Mouse (Mus musculus) T-helper 2 cell (primary cell): ENCODE measurements around the gene Ube2u.
"Not testable (repeated sequence)": the region's sequence is repeated elsewhere in the genome, so short reads cannot be mapped to it uniquely, and the experiment has no call there.

Source experiments
- in situ Hi-C: fragments of 300-600 bp; cut with MboI, MseI; formaldehyde crosslinking; loops from one replicate; pipeline ENCODE4 v1.15.1; 2025; ENCODE audit warnings: high pct_unique_total_duplicates

The Ube2u gene

DNA sequence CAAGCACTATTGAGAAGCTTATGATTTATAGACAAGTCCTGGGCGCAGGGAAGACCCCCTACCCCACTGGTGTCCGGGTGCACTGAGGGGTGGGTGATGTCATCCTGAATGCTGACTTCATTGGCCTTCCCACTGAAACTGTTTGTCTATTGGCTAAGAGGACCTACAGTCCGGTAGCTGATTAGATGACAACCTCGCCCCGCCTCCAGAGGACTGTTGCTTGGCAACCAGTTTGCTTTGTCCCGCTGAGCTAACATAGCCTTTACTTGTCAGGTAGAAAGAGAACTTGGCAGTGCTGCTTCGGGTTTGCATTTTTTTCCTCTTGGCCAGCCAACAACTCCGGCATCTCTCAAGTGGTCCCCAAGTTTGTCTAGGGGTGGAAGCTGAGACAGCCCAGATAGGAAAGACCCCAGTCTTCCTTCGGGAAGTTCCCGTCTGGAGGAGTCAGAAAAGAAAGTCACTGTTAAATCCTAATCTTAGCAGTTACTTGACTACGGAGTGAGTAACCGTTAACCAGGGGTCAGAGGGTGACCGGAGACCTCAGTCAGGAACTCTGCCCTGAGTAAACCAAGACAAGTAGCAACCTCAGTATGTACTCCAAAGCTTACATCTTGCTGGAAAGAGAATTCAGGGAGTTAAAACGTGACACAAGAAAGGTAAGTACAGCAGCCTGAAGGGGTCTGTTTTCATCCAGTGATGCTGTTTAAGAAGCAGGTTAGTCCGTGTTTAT lies at the start of gene Ube2u:
Ube2u (plus strand) TSS at position 258 of the 730 bp plus-strand sequence.
- in situ Hi-C loops: no loop called here

DNA sequence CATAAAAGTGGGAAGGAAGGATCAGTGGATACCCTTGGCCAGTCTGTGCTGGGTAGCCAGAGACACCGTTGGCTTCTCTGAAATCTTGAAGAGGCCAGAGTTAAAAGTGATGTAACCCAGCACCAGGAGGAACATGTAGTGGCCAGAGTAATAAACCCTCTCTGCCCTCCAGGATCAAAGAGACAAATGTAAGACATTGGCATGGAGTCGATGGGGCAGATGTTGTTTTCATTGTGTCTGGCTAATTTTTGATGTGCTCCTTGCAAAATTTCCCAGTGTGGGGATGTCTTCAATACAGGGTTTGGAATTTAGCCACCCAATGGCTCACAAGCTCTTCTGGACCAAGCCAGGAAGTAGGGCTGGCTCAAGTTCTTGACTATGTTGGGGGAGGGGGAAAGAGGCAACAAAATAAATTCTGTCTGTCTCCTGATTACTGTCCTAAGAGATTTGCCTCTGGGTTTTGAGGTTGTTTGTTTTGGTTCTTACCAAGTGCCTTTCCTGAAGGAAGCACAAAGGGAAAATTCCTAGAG lies 49.2 kb upstream of the Ube2u start:
- in situ Hi-C loops: no loop called here

DNA sequence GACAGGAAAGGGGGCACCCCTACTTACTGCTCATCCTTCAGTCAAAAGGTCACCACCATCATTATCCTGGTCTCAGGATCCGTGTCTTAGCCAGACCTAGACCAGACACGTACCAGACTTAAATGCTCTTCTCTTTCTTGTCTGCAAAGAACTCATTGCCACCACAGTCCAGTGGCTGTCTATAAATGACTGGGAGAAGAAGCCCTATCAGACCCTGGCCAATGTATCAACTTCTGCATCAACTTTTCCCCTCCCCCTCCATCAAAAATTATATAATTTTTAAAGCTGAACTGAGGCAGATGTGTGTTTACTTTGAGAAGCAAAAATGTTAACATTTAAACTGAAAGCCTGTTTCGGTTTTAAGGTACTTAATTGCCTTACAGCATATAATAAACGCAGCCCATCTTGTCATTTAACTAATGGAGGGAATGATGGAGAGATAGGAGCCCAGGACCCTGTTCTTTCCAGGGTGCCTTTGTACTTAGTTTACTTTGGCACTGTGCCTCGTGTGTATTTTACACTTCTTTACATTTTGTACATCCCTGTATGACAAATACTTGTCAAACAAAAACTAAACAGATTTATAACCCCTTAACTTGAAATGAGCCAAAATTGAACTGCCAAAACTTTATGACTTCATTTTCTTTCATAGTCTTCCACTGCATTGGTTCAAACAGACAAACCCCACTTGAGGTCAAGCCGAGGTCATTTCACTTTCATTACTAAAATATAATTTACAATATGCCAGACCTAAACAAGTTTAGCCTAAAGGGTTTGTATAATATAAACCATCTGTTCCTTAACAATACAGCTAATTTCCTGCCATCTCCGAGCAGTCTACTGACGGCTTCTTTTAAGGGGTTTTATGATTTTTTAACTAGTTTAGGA lies 43.1 kb upstream of the Ube2u start:
- in situ Hi-C loops: no loop called here

DNA sequence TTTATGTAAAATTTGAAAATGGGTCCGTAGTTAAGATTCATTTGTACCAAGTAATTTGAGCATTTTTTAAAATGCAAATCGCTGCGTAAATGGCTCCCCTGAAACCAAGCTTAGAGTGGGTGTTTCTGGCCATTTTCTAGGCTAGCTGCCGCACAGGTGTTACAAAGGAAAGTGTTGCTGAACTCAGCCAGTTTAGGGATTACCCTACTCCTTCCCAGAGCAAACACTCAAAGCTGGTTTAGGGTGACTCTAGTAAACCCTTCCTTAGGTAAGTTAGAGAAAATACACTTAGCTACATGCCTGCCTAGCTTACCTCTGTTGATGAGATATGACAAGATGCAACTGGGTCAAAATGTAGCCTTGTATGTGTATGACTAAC lies 42.5 kb upstream of the Ube2u start:
- in situ Hi-C loops: no loop called here

DNA sequence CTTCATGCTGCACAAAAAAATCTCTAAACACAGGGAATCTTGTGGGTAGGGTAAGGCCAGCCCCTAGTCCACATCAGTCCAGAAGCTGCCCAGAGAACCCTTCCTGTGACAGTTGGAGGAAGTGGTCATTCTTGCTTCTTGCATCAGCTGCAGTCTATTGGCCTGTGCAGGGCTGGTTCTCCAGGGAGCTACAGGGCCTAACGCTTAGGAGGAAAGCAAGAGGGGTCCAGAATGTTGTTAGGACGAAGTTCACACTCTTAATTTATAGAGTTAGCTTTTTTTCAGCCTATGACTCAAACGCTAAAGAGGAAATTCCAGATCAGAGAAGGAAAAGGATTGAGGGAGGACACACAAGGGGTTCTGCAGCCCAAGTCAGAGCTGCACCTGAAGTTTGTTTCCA lies 31.8 kb upstream of the Ube2u start:
- in situ Hi-C loops: no loop called here

DNA sequence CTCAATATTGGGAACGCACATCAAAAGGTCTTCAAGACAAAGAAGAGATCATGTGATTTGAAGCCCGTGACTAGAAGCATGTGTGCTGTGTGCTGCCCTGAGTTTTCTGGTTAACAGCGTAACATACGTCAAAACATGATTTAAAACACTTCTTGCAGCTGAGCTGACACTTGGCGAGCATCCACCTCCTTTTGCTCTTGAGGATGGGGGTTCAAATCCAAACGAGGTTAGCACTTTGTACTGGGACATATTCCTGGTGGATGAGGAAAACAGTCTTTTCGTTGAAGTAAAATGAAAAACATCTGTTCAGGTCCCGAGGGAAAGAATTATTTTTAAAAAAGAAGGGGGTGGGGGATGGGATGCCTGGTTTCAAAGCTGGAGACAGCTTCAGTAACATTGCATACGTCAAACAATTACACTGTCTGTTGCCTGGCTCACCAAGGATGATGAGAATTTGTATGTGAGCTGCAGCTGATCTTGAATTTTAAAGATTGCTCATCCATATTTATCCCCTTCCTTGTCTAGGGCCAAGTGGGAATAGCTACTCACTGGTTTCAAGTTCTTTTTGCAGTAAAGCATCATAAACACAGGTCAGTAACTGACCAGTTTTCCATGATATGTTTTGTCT lies 16.0 kb upstream of the Ube2u start:
- in situ Hi-C loops: no loop called here

DNA sequence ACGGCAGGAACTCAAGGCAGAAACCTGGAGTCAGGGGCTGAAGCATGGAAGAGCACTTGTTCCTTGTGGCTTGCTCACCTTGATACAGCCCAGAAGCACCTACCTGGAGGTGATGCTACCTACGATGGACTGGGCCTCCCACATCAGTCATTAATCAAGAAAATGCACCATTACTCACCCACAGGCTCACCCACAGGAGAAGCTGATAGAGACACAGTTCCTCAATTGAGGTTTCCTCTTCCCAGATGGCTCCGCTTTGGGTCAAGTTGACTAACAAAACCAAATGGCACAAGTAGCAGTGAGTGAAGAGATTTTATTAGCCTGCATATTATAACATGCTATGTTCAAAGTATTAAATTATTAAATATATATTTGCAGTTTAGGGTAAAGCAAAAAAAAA lies 9.8 kb downstream of the Ube2u start:
- in situ Hi-C loops: no loop called here

DNA sequence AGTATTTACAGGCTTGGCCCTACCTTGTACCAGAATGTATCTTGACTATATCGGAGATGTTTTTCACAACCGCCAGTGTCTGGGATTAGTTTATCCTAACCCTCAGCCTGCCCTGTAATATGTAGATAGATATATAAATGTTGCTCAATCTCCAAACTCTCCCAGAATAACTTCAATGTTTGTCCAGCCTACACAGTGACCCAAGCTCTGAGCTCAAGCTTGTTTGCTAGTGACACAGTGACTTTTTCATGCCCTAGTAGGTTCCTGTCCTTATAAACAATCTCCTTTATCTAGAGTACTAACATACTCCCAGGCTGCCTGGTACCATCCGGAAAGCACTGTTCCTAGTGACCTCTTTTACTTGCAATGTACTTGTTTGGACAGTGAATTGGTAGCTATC lies 16.5 kb downstream of the Ube2u start:
- in situ Hi-C loops: no loop called here

DNA sequence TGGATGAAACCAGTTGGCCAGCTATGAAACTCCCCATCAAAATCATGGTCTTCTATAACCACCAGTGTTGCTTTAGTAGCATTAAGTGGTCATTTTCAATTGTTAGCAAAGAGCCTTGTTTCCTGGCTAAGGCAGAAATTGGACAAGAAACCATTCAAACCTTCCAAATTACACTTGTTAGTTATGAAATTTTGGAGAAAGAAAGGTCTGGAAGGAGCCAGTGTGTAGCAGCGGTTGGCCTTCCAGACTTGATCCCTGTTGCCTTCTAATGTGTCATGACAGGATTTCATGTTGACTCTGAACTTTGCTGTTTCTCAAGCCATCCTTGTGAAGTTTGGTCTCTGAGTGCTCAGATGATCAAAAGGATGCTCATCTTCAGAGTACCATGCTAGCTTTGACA lies 17.9 kb downstream of the Ube2u start:
- in situ Hi-C loops: no loop called here

DNA sequence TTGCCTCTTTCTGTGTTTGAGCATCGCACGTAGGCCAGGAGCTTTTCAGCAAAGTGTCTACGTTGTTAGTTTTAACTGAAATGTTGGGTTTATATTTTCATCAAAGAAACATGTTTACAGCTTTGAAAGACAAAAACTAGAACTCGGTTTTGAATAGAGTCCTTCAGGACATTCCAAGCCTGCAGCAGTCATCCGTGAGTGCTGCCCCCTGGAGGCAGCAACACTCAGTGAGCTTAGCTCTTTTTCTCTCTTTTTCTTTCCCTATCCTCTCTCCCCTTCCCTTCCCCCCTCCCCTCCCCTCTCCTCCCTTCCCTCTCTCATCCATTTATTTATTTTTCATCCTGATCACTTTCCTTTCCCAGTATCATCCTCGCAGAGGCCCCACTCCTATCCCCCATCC lies 19.5 kb downstream of the Ube2u start:
- in situ Hi-C loops: no loop called here

DNA sequence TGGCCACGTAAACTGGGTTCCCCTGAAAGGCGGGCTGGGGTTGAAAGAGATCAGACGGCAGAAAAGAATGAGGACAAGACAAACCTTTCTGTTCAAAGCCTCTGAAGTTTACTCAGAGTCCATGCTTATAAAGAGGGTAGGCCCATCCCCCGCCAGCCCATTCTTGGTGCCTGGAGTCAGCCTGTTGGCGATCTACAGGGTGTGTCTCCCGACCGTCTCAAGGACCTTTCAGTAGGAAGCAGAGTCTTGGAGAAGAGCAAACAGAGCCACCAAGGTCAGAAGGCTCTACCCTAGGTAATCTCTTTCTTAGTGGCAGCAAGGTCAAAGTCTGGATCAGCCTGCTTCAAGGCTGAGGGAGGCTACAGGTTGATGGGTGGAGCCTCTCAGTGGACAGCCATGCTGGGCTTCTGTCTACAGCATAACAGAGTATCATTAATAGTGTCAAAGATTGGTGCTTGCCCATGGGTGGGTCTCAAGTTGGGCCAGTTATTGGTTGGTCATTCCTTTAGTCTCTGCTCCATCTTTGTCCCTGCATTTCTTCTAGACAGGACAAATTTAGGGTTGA lies 20.5 kb downstream of the Ube2u start:
- in situ Hi-C loops: not testable (repeated sequence)

DNA sequence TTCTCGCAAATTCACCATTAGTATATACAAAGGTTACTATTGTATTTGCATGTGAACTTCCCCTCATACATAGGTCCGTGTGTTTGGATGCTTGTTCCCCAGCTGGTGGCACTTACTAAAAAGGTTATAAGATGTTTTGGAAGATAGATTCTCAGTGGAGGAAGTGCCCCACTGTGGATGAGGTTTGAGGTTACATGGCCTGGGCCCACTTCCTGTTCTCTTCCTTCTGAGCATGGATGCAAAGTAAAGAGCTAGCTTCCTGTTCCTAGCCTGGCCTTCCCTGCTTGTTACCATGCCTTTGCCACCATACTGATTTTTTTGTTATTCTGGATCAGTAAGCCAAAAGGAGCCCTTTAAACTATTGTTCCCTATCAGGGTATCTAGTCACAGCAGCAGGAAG lies 24.7 kb downstream of the Ube2u start:
- in situ Hi-C loops: no loop called here

DNA sequence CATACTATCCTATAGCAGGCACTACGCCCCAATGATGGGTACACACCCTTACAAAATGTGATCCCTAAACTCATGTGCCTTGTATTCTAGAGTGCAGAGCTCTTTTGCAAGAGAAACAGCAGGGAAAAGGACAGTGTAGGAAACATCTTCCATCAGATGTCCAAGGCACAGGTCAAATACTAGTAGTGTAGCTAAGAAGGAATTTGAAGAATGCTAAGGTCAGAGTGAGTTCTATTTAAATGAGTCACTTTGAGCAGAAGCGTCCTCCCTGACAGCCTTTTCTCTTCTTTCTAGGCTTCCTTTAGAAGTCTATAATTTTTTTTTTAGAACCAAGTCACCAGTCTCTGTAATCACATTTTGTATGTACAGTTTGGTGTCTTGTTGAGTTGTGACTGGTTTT lies 39.0 kb downstream of the Ube2u start:
- in situ Hi-C loops: no loop called here

DNA sequence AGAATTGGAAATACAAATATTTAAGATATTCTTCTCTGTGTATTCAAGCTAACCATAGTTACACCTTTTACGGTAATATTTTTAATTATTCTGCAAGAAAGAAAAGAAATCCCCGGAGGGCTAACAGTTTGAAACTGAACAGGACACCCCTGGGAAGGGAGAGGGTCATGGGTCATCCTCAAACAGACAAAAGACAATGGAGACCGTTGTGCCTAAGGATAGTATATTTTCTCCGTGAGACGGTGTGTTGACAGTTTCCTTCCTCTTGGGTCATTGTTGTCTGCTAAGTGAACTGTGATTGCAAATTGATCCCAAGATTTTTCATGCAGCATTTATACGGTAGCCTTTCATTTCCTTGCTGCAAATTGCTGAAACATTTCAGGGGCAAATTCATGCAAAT lies 43.9 kb downstream of the Ube2u start:
- in situ Hi-C loops: loop anchor here (10.0 kb wide), 1 partner anchor 1912 kb away; no protein-coding TSS in a partner anchor

DNA sequence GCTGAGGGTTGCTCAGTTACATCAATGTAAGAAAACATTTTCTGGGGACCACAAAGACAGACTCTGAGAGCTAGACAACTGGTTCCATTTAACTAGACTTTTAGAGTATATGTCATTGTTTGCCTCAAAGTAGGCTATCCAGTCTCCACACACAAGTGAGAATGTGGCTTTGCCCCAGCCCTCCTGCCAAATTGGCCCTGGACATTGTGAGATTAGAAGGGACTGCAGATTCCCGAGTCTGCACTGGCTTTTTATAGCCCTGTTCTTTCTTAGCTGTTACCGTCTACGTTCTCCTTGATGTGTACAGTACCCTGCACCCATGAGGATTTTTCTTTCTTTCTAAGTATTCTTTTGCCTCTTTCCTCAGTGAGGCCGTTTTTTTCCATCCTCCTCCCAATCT lies 46.1 kb downstream of the Ube2u start:
- in situ Hi-C loops: loop anchor here (10.0 kb wide), 1 partner anchor 1910 kb away; no protein-coding TSS in a partner anchor

DNA sequence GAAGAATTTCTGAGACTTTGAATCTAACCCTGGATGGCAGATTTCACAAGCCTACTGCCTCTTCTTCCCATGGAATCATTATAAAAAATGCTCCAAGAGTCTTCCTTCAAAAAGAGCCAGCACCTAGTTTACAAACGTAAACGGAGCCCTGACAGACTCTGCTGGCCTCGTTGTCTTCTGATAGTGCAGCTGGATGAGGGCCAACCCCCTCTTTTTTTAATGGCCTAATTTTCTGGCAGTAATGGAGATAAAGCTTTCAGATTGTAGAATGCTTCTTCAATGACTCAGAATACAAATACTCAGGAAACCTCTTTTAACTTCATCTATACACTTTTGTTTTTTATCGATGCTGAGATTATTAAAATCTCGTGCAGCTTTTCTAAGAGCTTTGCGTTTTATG lies 47.6 kb downstream of the Ube2u start:
- in situ Hi-C loops: loop anchor here (10.0 kb wide), 1 partner anchor 1909 kb away; no protein-coding TSS in a partner anchor

DNA sequence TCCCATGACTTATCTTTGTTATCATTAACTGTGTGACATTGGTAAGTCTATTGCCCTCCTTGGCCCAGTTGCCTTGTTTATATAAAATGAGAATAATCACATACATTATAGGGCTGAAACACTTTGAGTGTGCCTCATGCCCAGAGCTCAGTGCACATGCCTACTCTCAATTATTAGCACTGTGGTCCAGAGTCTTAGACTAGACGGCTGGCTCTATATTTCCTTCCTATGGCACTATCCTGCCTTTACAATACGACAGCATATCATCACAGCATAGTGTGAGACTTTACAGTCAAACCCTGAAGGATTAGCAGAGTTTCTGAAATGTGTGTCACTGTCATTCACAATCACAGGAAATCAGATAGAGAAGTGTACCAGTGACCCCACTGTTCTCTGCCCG lies 48.4 kb downstream of the Ube2u start:
- in situ Hi-C loops: loop anchor here (10.0 kb wide), 1 partner anchor 1908 kb away; no protein-coding TSS in a partner anchor

DNA sequence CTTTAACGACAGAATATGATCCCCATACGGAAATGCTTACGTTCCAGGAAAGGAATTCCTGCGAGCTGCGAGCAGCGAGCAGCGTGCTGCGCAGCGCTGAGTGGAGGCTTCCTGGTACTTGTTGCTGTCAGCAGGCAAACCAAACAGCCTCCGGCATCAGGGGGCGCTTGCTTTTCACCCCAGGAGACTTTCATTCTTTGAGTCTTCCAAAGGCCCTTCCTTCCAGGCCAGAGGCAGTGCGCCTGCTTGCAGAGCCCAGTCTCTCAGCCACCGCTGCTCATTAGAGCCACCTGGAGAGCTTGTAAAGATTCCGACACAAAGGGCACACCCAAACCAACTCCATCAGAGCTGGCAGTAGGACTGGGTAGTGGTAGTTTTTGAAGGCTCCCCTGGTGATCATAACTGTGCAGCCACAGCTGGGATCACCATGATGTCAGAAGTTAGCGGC lies 48.9 kb downstream of the Ube2u start:
- in situ Hi-C loops: loop anchor here (10.0 kb wide), 1 partner anchor 1907 kb away; no protein-coding TSS in a partner anchor

DNA sequence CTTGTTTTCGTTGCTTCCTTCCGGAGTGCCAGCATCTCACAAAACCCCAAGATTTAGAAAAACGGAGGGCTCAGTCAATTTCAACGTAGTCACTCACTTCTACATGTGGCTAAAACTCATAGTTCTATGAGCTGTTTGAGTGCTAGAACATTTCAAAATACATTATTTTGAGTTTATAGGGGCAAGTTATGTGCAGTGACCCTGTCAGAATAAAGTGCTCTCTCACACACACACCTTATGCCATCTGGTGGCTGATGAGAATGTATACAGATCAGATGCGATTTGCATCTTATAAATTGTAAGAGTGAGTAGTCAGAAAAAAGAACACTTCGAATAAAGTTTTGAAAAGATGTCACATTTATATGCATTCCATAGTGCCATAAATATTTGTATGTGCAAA lies 55.0 kb downstream of the Ube2u start:
- in situ Hi-C loops: loop anchor here (10.0 kb wide), 2 partner anchors 309 to 499 kb away; no protein-coding TSS in a partner anchor

DNA sequence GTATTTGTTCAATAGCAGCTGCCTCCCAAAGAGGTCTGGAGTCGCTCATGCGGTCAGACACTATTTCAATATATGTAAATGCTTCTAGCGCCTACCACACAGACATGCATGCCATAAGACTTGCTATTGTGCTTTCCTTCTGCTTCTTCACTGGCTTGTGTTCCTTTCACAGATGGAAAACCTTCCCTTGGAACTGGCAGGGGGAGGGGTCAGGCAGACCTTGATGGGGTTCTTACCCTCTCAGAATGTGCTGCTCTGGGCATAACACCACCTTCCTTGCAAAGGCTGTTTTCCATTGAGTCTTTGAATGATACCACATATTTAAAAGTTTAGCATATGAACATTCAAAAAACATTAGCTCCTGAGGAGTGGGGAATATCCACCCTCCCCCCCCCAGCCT lies 56.3 kb downstream of the Ube2u start:
- in situ Hi-C loops: loop anchor here (10.0 kb wide), 2 partner anchors 310 to 500 kb away; no protein-coding TSS in a partner anchor

DNA sequence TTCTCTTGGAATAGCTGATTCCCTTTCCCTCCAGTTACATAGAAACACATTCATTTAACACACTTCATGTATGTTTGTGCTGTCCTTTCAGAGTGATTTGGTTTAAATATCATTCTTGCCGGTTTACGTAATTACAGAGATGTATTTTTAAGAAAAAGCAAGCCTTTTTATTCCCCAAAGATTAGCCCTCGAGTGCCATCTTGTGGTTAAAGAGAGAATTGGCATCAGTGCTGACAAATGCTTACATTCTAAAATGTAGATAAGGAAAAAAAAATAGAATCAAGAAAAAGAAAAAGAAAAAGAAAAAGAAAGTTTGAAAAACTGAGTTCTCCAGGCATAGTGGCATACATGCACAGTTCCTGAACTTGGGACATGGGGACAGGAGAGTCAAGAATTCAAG lies 59.2 kb downstream of the Ube2u start:
- in situ Hi-C loops: loop anchor here (10.0 kb wide), 2 partner anchors 313 to 503 kb away; no protein-coding TSS in a partner anchor
